Mouse (Mus musculus) midbrain, postnatal 0 days (tissue): ENCODE results near the gene Cmah. TPM values are rescaled to one million over a fixed set of nuclear protein-coding genes. Genes with fewer than 3 reads are reported as not detected.

Experiments used
- ATAC-seq: fragments of 200-750 bp; cut with Nextera tagmentation; 2 replicates; pipeline ENCODE4 v1.8.0; 2017; ENCODE audit warnings: moderate number of reproducible peaks, mild to moderate bottlenecking, moderate TSS enrichment, moderate library complexity; ENCODE audit not compliant: low FRiP score
- DNase-seq: peaks from one replicate; pipeline ENCODE4 v3.0.0-alpha.2; 2015; ENCODE audit warnings: low spot score
- H3K27ac ChIP-seq: fragments of 300-500 bp; sonication (generic); 2 replicates; pipeline ENCODE4 v1.5.1; 2014; ENCODE audit warnings: low read depth, mild to moderate bottlenecking, low read length, mixed read lengths
- H3K27me3 ChIP-seq: fragments of 300-500 bp; sonication (generic); 2 replicates; pipeline ENCODE4 v1.6.1; 2014; ENCODE audit warnings: low read length, control low read depth, mixed read lengths; ENCODE audit not compliant: insufficient read depth
- H3K36me3 ChIP-seq: fragments of 300-500 bp; sonication (generic); 2 replicates; pipeline ENCODE4 v1.6.1; 2014; ENCODE audit warnings: low read length, control low read depth, mixed read lengths; ENCODE audit not compliant: insufficient read depth
- H3K4me1 ChIP-seq: fragments of 300-500 bp; sonication (generic); 2 replicates; pipeline ENCODE4 v1.6.1; 2014; ENCODE audit warnings: mild to moderate bottlenecking, control low read depth, antibody characterized with exemption, low read length, mixed read lengths; ENCODE audit not compliant: insufficient read depth
- H3K4me2 ChIP-seq: fragments of 300-500 bp; sonication (generic); 2 replicates; pipeline ENCODE4 v1.6.1; 2014; ENCODE audit warnings: low read depth, mild to moderate bottlenecking, low read length, mixed read lengths; ENCODE audit not compliant: poor library complexity, severe bottlenecking
- H3K4me3 ChIP-seq: fragments of 300-500 bp; sonication (generic); 2 replicates; pipeline ENCODE4 v1.5.1; 2014; ENCODE audit warnings: low read depth, mild to moderate bottlenecking, low read length, moderate library complexity
- H3K9ac ChIP-seq: fragments of 300-500 bp; sonication (generic); replicated peaks from 2 replicates; pipeline ENCODE4 v1.6.1; 2014; ENCODE audit warnings: mild to moderate bottlenecking, low read length, moderate library complexity, mixed read lengths; ENCODE audit not compliant: poor library complexity, severe bottlenecking
- H3K9me3 ChIP-seq: fragments of 300-500 bp; sonication (generic); 2 replicates; pipeline ENCODE4 v1.6.1; 2016; ENCODE audit warnings: low read length, control low read depth
- CTCF ChIP-seq: IDR thresholded peaks from 2 replicates; pipeline ENCODE4 v1.5.1; 2016; ENCODE audit warnings: antibody characterized with exemption, mild to moderate bottlenecking
- WGBS: fragments of 180-500 bp; shearing (Covaris S2); extraction: QIAGEN DNeasy Blood & Tissue Kit; methylation state at CpG from one replicate; pipeline ENCODE4 v1.1.7; 2014; 5-methylcytosine and 5-hydroxymethylcytosine counted together
- polyA plus RNA-seq: library from polyadenylated mRNA; unstranded; fragments of >200 nt; fragmentation: Nextera tagmentation; extraction: Ambion mirVana; gene quantifications from 2 replicates; pipeline ENCODE4 v1.2.1, GENCODE M21; 2015
- total RNA-seq: library from RNA; depleted of rRNA; stranded (reverse); fragments of >200 nt; gene quantifications from 2 replicates; pipeline ENCODE4 v1.2.3, GENCODE M21; 2014

Gene Cmah
- total and polyA plus RNA-seq, 2 experiments from 2014 or later: 0.05 to 0.14 TPM

GRCm38 (mm10) chr13:24463767-24464166, 136.6 kb downstream of the Cmah start:
- Histone ChIP-seq H3K4me2 (no peak overlapping the region), H3K4me3 (no peak overlapping the region), H3K36me3 (no peaks in the 10 kb centered on the region), H3K9ac (no peak overlapping the region), H3K4me1 (no peaks in the 10 kb centered on the region), H3K27ac (no peak overlapping the region), H3K9me3 (no peaks in the 10 kb centered on the region), H3K27me3 (no peaks in the 10 kb centered on the region)
- no peak for TF ChIP-seq CTCF
- no peak for ATAC-seq
- no peak for DNase-seq
- 78% methylated on average over 7 of the region's 7 CpGs for WGBS

GRCm38 (mm10) chr13:24466027-24466426, 138.8 kb downstream of the Cmah start:
- no peaks in the 10 kb centered on the region for H3K27me3 ChIP-seq

GRCm38 (mm10) chr13:24467806-24468205, 140.6 kb downstream of the Cmah start:
- no peaks in the 10 kb centered on the region for H3K4me1 ChIP-seq
- H3K9me3 ChIP-seq: no peaks in the 10 kb centered on the region
- no peak overlapping the region for H3K27ac ChIP-seq
- H3K9ac ChIP-seq: no peak overlapping the region
- H3K4me3 ChIP-seq: no peak overlapping the region
- 84% methylated on average over 4 of the region's 4 CpGs for WGBS
- H3K4me2 ChIP-seq: no peak overlapping the region
- DNase-seq: no peak
- no peak for TF ChIP-seq CTCF
- ATAC-seq: no peak
- no peaks in the 10 kb centered on the region for H3K36me3 ChIP-seq
- no peaks in the 10 kb centered on the region for H3K27me3 ChIP-seq

More at GRCm38 (mm10) chr13:24466027-24466426, 138.8 kb downstream of the Cmah start:
- H3K9ac ChIP-seq: no peak overlapping the region
- no peak for TF ChIP-seq CTCF
- H3K4me1 ChIP-seq: no peaks in the 10 kb centered on the region
- H3K4me3 ChIP-seq: no peak overlapping the region
- no peaks in the 10 kb centered on the region for H3K9me3 ChIP-seq
- DNase-seq: no peak
- no peak for ATAC-seq
- 94% methylated on average over 9 of the region's 9 CpGs for WGBS
- H3K36me3 ChIP-seq: no peaks in the 10 kb centered on the region
- H3K4me2 ChIP-seq: no peak overlapping the region
- H3K27ac ChIP-seq: no peak overlapping the region

GRCm38 (mm10) chr13:24477564-24477963, 150.4 kb downstream of the Cmah start:
- DNase-seq (no peak), ATAC-seq (no peak)
- TF ChIP-seq CTCF: no peak
- H3K4me1 ChIP-seq: no peaks in the 10 kb centered on the region
- H3K9me3 ChIP-seq: no peaks in the 10 kb centered on the region
- no peak overlapping the region for H3K9ac ChIP-seq
- no peak overlapping the region for H3K4me2 ChIP-seq
- no peak overlapping the region for H3K4me3 ChIP-seq
- H3K27me3 ChIP-seq: no peaks in the 10 kb centered on the region
- H3K27ac ChIP-seq: no peak overlapping the region
- H3K36me3 ChIP-seq: no peaks in the 10 kb centered on the region
- 73% methylated on average over 5 of the region's 5 CpGs for WGBS

DNA sequence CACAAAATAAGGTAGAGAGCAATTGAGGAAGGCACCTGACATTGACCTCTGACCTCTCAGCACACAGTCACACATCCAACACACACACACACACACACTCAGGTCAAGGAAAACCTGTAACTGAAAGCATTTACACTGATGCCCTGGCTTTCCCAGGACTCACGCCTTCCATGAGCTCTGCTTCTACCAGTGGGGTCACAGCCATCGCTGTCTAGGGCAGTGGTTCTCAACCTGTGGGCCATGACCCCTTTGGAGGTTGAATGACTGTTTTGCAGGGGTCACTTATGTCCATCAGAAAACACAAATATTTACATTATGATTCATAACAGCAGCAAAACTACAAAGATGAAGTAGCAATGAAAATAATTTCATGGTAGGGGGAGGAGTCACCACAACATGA, 152.3 kb downstream of the Cmah start:
- ATAC-seq (no peak), DNase-seq (no peak)
- H3K4me2 ChIP-seq: no peak overlapping the region
- no peaks in the 10 kb centered on the region for H3K9me3 ChIP-seq
- no peak for TF ChIP-seq CTCF
- H3K27me3 ChIP-seq: no peaks in the 10 kb centered on the region
- H3K9ac ChIP-seq: no peak overlapping the region
- H3K27ac ChIP-seq: no peak overlapping the region
- no peak overlapping the region for H3K4me3 ChIP-seq
- H3K36me3 ChIP-seq: no peaks in the 10 kb centered on the region
- no peaks in the 10 kb centered on the region for H3K4me1 ChIP-seq
- 85% methylated on average over 2 of the region's 2 CpGs for WGBS

DNA sequence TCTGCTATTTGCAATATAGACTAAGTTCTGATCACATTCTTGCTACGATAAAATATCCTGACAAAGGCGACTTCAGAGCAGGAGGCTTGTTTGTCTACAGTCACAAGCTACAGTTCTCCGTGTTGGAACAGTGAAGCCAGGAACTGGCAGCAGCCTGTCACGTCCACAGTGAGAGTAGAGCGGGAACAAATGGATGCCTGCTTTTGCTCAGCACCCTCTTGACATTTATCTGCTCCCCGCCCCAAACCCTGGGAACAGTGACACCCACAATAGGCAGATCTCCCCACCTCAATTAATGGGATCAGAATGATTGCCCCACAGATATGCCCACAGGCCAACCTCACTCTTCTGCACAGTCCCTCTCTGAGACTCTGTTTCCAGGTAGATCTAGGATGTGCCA, 153.6 kb downstream of the Cmah start:
- no peak for DNase-seq
- H3K9me3 ChIP-seq: no peaks in the 10 kb centered on the region
- H3K4me2 ChIP-seq: no peak overlapping the region
- H3K9ac ChIP-seq: no peak overlapping the region
- H3K36me3 ChIP-seq: no peaks in the 10 kb centered on the region
- no peaks in the 10 kb centered on the region for H3K4me1 ChIP-seq
- TF ChIP-seq CTCF: no peak
- no peak overlapping the region for H3K4me3 ChIP-seq
- 82% methylated on average over 6 of the region's 6 CpGs for WGBS
- no peak for ATAC-seq
- H3K27me3 ChIP-seq: no peaks in the 10 kb centered on the region
- no peak overlapping the region for H3K27ac ChIP-seq
